Mouse (Mus musculus): ENCODE data around the gene Zfp1. TPM values are rescaled to one million over a fixed set of nuclear protein-coding genes. Genes with fewer than 3 reads are reported as not detected.

Zfp1 gene
- total RNA-seq, 1 experiment, result 18.7 TPM

DNA sequence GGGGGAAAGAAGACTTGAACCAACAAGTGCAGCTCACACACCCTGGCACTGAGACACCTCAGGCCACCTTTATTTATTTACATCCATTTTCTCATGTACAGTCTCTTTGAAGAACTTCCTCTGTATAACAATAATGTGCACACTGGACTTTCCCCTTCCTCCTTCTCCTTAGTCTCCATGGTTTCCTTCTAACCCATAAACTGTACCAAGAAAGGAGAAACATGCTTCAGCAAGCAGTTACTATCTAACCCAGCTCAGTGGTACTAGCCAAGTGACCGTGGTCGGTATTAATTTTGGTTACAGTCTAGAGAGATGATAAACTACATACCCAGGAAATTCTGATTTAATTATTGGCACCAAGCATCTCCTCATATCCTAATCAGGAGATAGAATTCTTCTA, 10.3 kb downstream of the Zfp1 start:
- Histone ChIP-seq H3K36me3 (ENCODE audit: control insufficient read depth, insufficient read depth, low read length, poor library complexity, severe bottlenecking) (no peaks in the 10 kb centered on the region), H3K9me3 (ENCODE audit: control insufficient read depth, insufficient read depth, low read depth, low read length) (no peaks in the 10 kb centered on the region), H3K4me1 (ENCODE audit: control insufficient read depth in 2 of 2, insufficient read depth in 2 of 2, low read length in 2 of 2, poor library complexity in 1 of 2) (peaks cover 9 to 18% of the 10 kb centered on the region in 2 experiments), H3K27ac (ENCODE audit: insufficient read depth, low read depth, low read length, poor library complexity, severe bottlenecking) (no peak overlapping the region), H3K4me3 (ENCODE audit: insufficient read depth in 1 of 2, low read depth in 1 of 2, low read length in 2 of 2, poor library complexity in 1 of 2, severe bottlenecking in 1 of 2) (no peak overlapping the region), H3K9ac (ENCODE audit: insufficient read depth, low read depth, low read length, poor library complexity, severe bottlenecking) (no peak overlapping the region)
- DNase-seq (ENCODE audit: low read depth, low spot score), result no peak
- in situ Hi-C loops (cut with MboI; ENCODE audit: low sequenced_read_pairs in 2 of 2, unreplicated experiment in 2 of 2), result no loop called here
- no peak for TF ChIP-seq ZC3H11A (IDR thresholded peaks at IDR 0.05; ENCODE audit: borderline replicate concordance, low read depth, low read length)
- no peak for TF ChIP-seq CHD2 (IDR thresholded peaks at IDR 0.05; ENCODE audit: low read depth, low read length)

DNA sequence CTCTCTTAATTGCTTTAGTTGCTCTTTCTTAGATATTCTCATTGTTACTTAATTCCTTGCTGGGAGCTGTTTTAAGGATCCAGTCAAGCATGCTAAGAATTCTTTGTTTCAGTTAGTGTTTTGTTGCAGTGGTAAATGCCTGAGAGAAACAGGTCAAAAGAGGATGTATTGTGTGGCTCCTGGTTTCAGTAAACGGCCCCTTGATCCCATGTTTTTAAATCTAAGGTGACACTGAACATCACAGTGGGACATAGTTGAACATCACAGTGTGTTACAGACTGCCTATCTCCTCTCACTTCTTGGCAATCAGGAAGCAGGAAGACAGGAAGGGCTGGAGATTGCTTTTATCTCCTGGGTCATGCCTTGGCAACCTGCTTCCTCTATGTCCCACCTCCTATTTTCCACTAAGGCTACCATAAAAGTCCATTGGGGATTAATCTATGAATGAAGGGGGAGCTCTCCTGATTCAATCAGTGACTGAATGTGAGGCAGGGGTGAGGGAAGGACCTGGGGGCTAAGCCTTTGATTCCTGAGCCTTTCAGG, 14.2 kb downstream of the Zfp1 start:
- H3K9me3 ChIP-seq (ENCODE audit: control insufficient read depth, insufficient read depth, low read depth, low read length), result no peaks in the 10 kb centered on the region
- TF ChIP-seq ZC3H11A (IDR thresholded peaks at IDR 0.05; ENCODE audit: borderline replicate concordance, low read depth, low read length), result no peak
- no peak for TF ChIP-seq MAFK (IDR thresholded peaks at IDR 0.05; ENCODE audit: insufficient read depth, low read depth, low read length)
- TF ChIP-seq CHD2 (IDR thresholded peaks at IDR 0.05; ENCODE audit: low read depth, low read length), result no peak
- TF ChIP-seq ZNF384 (IDR thresholded peaks at IDR 0.05; ENCODE audit: low read depth, low read length), result no peak
- TF ChIP-seq HCFC1 (IDR thresholded peaks at IDR 0.05; ENCODE audit: borderline replicate concordance, insufficient read depth, low read length), result no peak
- in situ Hi-C loops (cut with MboI; ENCODE audit: low sequenced_read_pairs in 2 of 2, unreplicated experiment in 2 of 2), result no loop called here
- no peak overlapping the region for H3K4me3 ChIP-seq (ENCODE audit: insufficient read depth in 1 of 2, low read depth in 1 of 2, low read length in 2 of 2, poor library complexity in 1 of 2, severe bottlenecking in 1 of 2)
- DNase-seq (ENCODE audit: low read depth, low spot score), result no peak
- H3K36me3 ChIP-seq (ENCODE audit: control insufficient read depth, insufficient read depth, low read length, poor library complexity, severe bottlenecking), result no peaks in the 10 kb centered on the region
- no peak overlapping the region for H3K27ac ChIP-seq (ENCODE audit: insufficient read depth, low read depth, low read length, poor library complexity, severe bottlenecking)
- no peak overlapping the region for H3K9ac ChIP-seq (ENCODE audit: insufficient read depth, low read depth, low read length, poor library complexity, severe bottlenecking)
- peaks cover 0 to 14% of the 10 kb centered on the region in 2 experiments; a peak in 1 of 4 replicates for H3K4me1 ChIP-seq (ENCODE audit: control insufficient read depth in 2 of 2, insufficient read depth in 2 of 2, low read length in 2 of 2, poor library complexity in 1 of 2)

DNA sequence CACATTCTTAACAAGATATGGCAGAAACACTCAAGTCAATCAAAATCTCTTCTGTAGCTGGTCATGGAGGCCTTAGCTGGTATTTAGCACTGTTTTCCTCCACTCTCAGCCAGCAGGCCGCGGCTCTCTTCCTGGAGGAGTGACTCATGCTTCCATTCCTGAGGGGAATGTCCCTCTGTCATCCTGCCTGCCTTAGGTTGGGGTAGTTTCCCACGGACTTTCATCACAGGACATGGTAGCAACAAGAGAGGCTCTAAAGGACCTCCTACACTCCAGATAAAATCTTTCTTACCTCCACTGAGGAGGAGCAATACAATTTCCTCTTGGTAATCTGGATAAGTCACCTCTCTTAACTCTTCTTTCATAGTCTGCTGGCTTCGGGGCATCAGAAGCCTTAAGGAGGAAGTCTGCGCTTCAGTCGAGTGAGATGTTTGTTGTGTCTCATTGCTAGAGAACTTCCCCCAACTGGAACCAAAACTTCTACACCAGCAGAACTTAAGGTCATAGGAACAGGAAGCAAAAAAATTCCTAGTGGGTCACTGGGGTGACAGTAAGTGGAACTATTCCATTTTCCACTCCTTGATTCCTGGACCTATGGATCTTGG, 15.7 kb downstream of the Zfp1 start:
- peaks cover 0 to 14% of the 10 kb centered on the region in 2 experiments; a peak in 1 of 4 replicates for H3K4me1 ChIP-seq (ENCODE audit: control insufficient read depth in 2 of 2, insufficient read depth in 2 of 2, low read length in 2 of 2, poor library complexity in 1 of 2)
- no peaks in the 10 kb centered on the region for H3K9me3 ChIP-seq (ENCODE audit: control insufficient read depth, insufficient read depth, low read depth, low read length)
- no peak overlapping the region for H3K9ac ChIP-seq (ENCODE audit: insufficient read depth, low read depth, low read length, poor library complexity, severe bottlenecking)
- TF ChIP-seq CHD2 (IDR thresholded peaks at IDR 0.05; ENCODE audit: low read depth, low read length), result no peak
- no peak for TF ChIP-seq ZNF384 (IDR thresholded peaks at IDR 0.05; ENCODE audit: low read depth, low read length)
- no peak for TF ChIP-seq ZC3H11A (IDR thresholded peaks at IDR 0.05; ENCODE audit: borderline replicate concordance, low read depth, low read length)
- no peak for TF ChIP-seq HCFC1 (IDR thresholded peaks at IDR 0.05; ENCODE audit: borderline replicate concordance, insufficient read depth, low read length)
- TF ChIP-seq MAFK (IDR thresholded peaks at IDR 0.05; ENCODE audit: insufficient read depth, low read depth, low read length), result no peak
- H3K36me3 ChIP-seq (ENCODE audit: control insufficient read depth, insufficient read depth, low read length, poor library complexity, severe bottlenecking), result no peaks in the 10 kb centered on the region; the same call in 1 of the 2 replicates
- in situ Hi-C loops (cut with MboI; ENCODE audit: low sequenced_read_pairs in 2 of 2, unreplicated experiment in 2 of 2), result no loop called here
- no peak overlapping the region for H3K4me3 ChIP-seq (ENCODE audit: insufficient read depth in 1 of 2, low read depth in 1 of 2, low read length in 2 of 2, poor library complexity in 1 of 2, severe bottlenecking in 1 of 2)
- DNase-seq (ENCODE audit: low read depth, low spot score), result no peak
- no peak overlapping the region for H3K27ac ChIP-seq (ENCODE audit: insufficient read depth, low read depth, low read length, poor library complexity, severe bottlenecking)

DNA sequence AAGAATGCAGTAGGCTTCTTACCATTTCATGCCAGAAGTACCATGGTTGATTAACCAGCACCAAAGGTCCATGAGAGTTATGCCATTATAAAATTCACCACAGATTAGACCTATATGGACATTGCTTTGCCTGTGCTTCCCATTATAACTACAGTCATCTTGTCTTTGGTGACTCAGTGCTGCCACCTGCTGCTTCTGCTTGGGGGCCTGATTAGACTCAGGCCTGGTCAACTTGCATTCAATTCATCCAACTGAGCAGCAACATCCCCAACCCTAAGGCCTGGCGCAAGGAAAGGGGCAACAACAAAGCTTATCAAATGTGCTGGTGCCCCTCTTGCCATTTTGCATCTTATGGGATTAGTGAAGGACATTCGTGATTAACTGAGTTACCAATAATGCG, 19.3 kb downstream of the Zfp1 start:
- TF ChIP-seq HCFC1 (IDR thresholded peaks at IDR 0.05; ENCODE audit: borderline replicate concordance, insufficient read depth, low read length), result no peak
- TF ChIP-seq CHD2 (IDR thresholded peaks at IDR 0.05; ENCODE audit: low read depth, low read length), result no peak
- peak; percentile 57; the same call in 1 of the 2 replicates for TF ChIP-seq ZC3H11A (IDR thresholded peaks at IDR 0.05; ENCODE audit: borderline replicate concordance, low read depth, low read length)
- DNase-seq (ENCODE audit: low read depth, low spot score), result no peak
- Histone ChIP-seq H3K36me3 (ENCODE audit: control insufficient read depth, insufficient read depth, low read length, poor library complexity, severe bottlenecking) (peaks cover 4% of the 10 kb centered on the region; the same call in 1 of the 2 replicates), H3K9me3 (ENCODE audit: control insufficient read depth, insufficient read depth, low read depth, low read length) (no peaks in the 10 kb centered on the region), H3K27ac (ENCODE audit: insufficient read depth, low read depth, low read length, poor library complexity, severe bottlenecking) (no peak overlapping the region), H3K4me3 (ENCODE audit: insufficient read depth in 1 of 2, low read depth in 1 of 2, low read length in 2 of 2, poor library complexity in 1 of 2, severe bottlenecking in 1 of 2) (no peak overlapping the region), H3K9ac (ENCODE audit: insufficient read depth, low read depth, low read length, poor library complexity, severe bottlenecking) (no peak overlapping the region), H3K4me1 (ENCODE audit: control insufficient read depth in 2 of 2, insufficient read depth in 2 of 2, low read length in 2 of 2, poor library complexity in 1 of 2) (peaks cover 0 to 2% of the 10 kb centered on the region in 2 experiments; a peak in 1 of 4 replicates)
- in situ Hi-C loops (cut with MboI; ENCODE audit: low sequenced_read_pairs in 2 of 2, unreplicated experiment in 2 of 2), result no loop called here

- no peaks in the 10 kb centered on the region for H3K9me3 ChIP-seq (ENCODE audit: control insufficient read depth, insufficient read depth, low read depth, low read length)
- H3K27ac ChIP-seq (ENCODE audit: insufficient read depth, low read depth, low read length, poor library complexity, severe bottlenecking), result no peak overlapping the region
- no peak for TF ChIP-seq MAFK (IDR thresholded peaks at IDR 0.05; ENCODE audit: insufficient read depth, low read depth, low read length)
- TF ChIP-seq CHD2 (IDR thresholded peaks at IDR 0.05; ENCODE audit: low read depth, low read length), result no peak
- TF ChIP-seq ZNF384 (IDR thresholded peaks at IDR 0.05; ENCODE audit: low read depth, low read length), result no peak
- TF ChIP-seq ZC3H11A (IDR thresholded peaks at IDR 0.05; ENCODE audit: borderline replicate concordance, low read depth, low read length), result no peak
- TF ChIP-seq HCFC1 (IDR thresholded peaks at IDR 0.05; ENCODE audit: borderline replicate concordance, insufficient read depth, low read length), result no peak
- no peaks in the 10 kb centered on the region; a peak in 1 of 4 replicates for H3K4me1 ChIP-seq (ENCODE audit: control insufficient read depth in 2 of 2, insufficient read depth in 2 of 2, low read length in 2 of 2, poor library complexity in 1 of 2)
- no peak overlapping the region for H3K9ac ChIP-seq (ENCODE audit: insufficient read depth, low read depth, low read length, poor library complexity, severe bottlenecking)
- no peak overlapping the region for H3K4me3 ChIP-seq (ENCODE audit: insufficient read depth in 1 of 2, low read depth in 1 of 2, low read length in 2 of 2, poor library complexity in 1 of 2, severe bottlenecking in 1 of 2)
- DNase-seq (ENCODE audit: low read depth, low spot score), result no peak
- H3K36me3 ChIP-seq (ENCODE audit: control insufficient read depth, insufficient read depth, low read length, poor library complexity, severe bottlenecking), result peaks cover 21% of the 10 kb centered on the region
- in situ Hi-C loops (cut with MboI; ENCODE audit: low sequenced_read_pairs in 2 of 2, unreplicated experiment in 2 of 2), result no loop called here
Measured at GRCm38 (mm10) chr8:111666751-111667150, 23.6 kb downstream of the Zfp1 start.
